Mouse (Mus musculus) lung, embryonic 14.5 days (tissue): Measurements from ENCODE around the gene Dnajc8. TPM values are rescaled to one million over a fixed set of nuclear protein-coding genes. Genes with fewer than 3 reads are reported as not detected.

Experiments
- ATAC-seq: fragments of 200-750 bp; cut with Nextera tagmentation; 2 replicates; pipeline ENCODE4 v1.8.0; 2017; ENCODE audit warnings: mild to moderate bottlenecking, moderate TSS enrichment, moderate library complexity; ENCODE audit not compliant: insufficient read depth
- DNase-seq: peaks from one replicate; pipeline ENCODE4 v3.0.0-alpha.2; 2015
- H3K27ac ChIP-seq: fragments of 300-500 bp; sonication (generic); 2 replicates; pipeline ENCODE4 v1.5.1; 2014; ENCODE audit warnings: low read depth, mild to moderate bottlenecking, moderate library complexity
- H3K27me3 ChIP-seq: fragments of 300-500 bp; sonication (generic); 2 replicates; pipeline ENCODE4 v1.6.1; 2014; ENCODE audit warnings: low read length, control low read depth; ENCODE audit not compliant: insufficient read depth
- H3K36me3 ChIP-seq: fragments of 300-500 bp; sonication (generic); 2 replicates; pipeline ENCODE4 v1.6.1; 2014; ENCODE audit warnings: control low read depth; ENCODE audit not compliant: insufficient read depth
- H3K4me1 ChIP-seq: fragments of 300-500 bp; sonication (generic); 2 replicates; pipeline ENCODE4 v1.6.1; 2014; ENCODE audit warnings: antibody characterized with exemption, control low read depth; ENCODE audit not compliant: insufficient read depth
- H3K4me2 ChIP-seq: fragments of 300-500 bp; sonication (generic); 2 replicates; pipeline ENCODE4 v1.6.1; 2014; ENCODE audit warnings: mild to moderate bottlenecking
- H3K4me3 ChIP-seq: fragments of 300-500 bp; sonication (generic); 2 replicates; pipeline ENCODE4 v1.5.1; 2014; ENCODE audit warnings: low read depth, low read length
- H3K9ac ChIP-seq: fragments of 300-500 bp; sonication (generic); 2 replicates; pipeline ENCODE4 v1.6.1; 2014
- H3K9me3 ChIP-seq: fragments of 300-500 bp; sonication (generic); 2 replicates; pipeline ENCODE4 v1.6.1; 2016; ENCODE audit warnings: low read depth, low read length, control low read depth
- CTCF ChIP-seq: IDR thresholded peaks from 2 replicates; pipeline ENCODE4 v1.5.1; 2016; ENCODE audit warnings: antibody characterized with exemption, low read depth
- WGBS: fragments of 180-500 bp; shearing (Covaris S2); extraction: QIAGEN DNeasy Blood & Tissue Kit; methylation state at CpG from one replicate; pipeline ENCODE4 v1.1.7; 2014; 5-methylcytosine and 5-hydroxymethylcytosine counted together
- polyA plus RNA-seq: library from polyadenylated mRNA; unstranded; fragments of >200 nt; fragmentation: Nextera tagmentation; extraction: Ambion mirVana; gene quantifications from 2 replicates; pipeline ENCODE4 v1.2.1, GENCODE M21; 2014

Dnajc8 gene
- polyA plus RNA-seq, 1 experiment from 2014 or later, result 191 TPM

DNA sequence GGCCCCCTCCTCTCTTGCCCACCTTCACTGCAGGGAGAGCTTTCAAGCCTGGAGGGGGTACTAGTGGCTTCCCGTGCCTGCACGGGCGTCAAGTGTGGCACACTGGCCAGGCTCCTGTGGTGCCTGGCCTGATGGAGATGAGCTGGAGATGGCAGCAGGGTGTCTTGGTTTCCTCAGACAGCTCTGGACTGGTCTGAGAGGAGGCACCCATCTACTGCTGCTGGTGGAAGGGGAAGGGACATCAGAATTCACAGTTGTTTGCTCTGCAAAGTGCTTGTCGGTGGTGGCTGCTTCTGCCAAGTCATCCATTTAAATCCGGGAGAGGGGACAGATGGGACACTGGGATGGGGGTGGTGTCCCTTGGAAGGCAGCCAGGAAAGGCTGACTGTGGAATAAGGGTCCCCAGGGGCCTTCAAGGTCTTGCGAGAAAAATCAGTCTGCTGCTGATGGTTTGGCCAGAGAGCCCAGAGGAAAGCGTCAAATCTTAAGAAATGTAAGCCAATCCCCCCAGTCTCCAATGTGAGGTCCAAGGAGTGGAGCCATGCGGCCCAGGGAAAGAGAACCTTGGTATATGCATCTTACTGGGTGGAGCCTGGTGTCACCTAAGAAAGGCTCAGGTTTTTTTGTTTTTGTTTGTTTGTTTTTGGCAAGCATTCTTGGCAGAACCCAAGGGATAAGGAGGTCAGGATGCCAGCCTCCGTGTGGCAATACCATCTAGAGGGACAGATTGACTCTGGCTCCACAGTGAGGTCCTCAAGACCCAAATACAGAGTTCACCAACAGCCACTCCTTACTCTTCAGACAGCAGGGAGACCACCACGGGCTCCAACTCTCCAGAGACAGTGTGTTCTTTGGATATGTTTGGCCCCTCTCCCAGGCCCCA is 42.9 kb upstream of the Dnajc8 start:
- TF ChIP-seq CTCF, result no peak
- H3K27ac ChIP-seq, result no peak overlapping the region
- H3K9ac ChIP-seq, result no peak overlapping the region
- H3K9me3 ChIP-seq, result no peaks in the 10 kb centered on the region
- H3K36me3 ChIP-seq, result peaks cover 36% of the 10 kb centered on the region
- no peaks in the 10 kb centered on the region for H3K27me3 ChIP-seq
- no peaks in the 10 kb centered on the region for H3K4me1 ChIP-seq
- H3K4me3 ChIP-seq, result no peak overlapping the region
- DNase-seq (peak; percentile 67), ATAC-seq (peak; percentile 28; the same call in 1 of the 2 replicates)
- H3K4me2 ChIP-seq, result no peak overlapping the region
- 53% methylated on average over 10 of the region's 10 CpGs for WGBS

DNA sequence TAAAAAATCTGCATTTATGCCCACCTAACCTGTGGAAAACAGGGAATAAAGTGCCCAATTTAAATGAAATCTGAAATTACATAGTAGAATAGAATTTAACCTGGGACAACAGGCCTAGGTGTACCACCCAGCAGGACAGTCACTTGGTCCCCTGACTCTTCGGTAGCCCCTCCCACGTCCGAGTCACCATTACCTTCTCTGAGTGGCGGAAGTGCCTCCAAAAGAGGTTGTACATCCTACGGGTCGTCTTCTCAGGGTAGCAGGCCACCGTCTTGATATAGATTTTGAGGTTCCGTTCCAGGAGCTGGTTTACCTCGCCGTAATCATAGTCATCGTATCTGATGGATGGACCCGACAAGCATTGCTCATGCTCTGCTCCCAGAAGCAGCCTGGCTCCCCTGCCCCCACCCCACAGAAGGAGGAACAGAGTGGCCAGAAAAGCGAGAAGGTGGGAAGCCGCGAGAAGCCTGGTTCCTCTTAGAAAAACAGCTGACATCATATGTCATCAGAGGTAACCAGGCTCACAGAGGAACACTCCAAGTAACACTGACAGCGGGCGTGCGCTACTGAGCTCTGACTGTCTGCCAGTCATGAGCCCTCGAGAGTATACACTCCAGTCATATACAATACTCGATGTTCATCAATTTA is 41.0 kb upstream of the Dnajc8 start:
- no peak for TF ChIP-seq CTCF
- ATAC-seq (no peak), DNase-seq (no peak)
- Histone ChIP-seq H3K27me3 (no peaks in the 10 kb centered on the region), H3K4me2 (no peak overlapping the region), H3K4me1 (no peaks in the 10 kb centered on the region), H3K4me3 (no peak overlapping the region), H3K36me3 (peaks cover 56% of the 10 kb centered on the region), H3K9ac (no peak overlapping the region), H3K9me3 (no peaks in the 10 kb centered on the region), H3K27ac (no peak overlapping the region)
- 81% methylated on average over 20 of the region's 20 CpGs for WGBS

DNA sequence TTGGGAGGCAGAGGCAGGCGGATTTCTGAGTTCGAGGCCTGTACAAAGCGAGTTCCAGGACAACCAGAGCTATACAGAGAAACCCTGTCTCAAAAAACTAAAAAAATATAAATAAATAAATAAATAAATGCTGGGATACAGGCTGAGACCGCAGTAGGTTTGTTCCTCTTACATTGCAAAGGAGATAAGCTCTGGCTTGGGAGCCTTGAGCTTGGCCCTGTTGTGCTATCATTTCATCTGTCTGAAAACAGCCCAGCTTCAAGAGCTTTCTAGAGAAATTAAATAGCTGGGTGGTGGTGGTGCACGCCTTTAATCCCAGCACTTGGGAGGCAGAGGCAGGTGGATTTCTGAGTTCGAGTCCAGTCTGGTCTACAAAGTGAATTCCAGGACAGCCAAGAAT is 33.7 kb upstream of the Dnajc8 start:
- H3K9me3 ChIP-seq, result no peaks in the 10 kb centered on the region
- DNase-seq, result no peak
- TF ChIP-seq CTCF, result no peak
- no peak for ATAC-seq
- H3K4me2 ChIP-seq, result no peak overlapping the region
- no peak overlapping the region for H3K9ac ChIP-seq
- WGBS, result 93% methylated on average over 6 of the region's 6 CpGs
- no peak overlapping the region for H3K4me3 ChIP-seq
- H3K36me3 ChIP-seq, result peaks cover 29% of the 10 kb centered on the region
- H3K27ac ChIP-seq, result no peak overlapping the region
- no peaks in the 10 kb centered on the region for H3K4me1 ChIP-seq
- no peaks in the 10 kb centered on the region for H3K27me3 ChIP-seq

DNA sequence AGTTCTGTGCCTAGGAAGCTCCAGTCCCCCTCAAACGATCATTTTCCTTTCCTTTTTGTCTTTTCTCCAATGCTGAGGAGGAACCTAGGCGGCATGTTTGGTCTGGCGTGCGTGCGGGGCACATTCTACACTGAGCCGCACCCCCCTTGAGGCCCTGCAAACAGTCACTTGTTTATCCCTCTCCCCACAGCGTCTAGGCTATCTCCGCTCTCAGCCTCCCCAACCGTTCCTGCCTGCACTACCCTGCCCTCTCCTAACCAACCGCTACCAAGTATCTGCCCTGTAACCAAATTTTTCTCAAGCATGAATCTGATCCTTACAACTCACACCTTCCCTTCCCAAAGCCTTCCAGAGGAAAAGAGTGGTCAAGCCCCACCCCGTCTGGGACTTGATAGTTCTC is 32.0 kb upstream of the Dnajc8 start:
- peaks cover 12% of the 10 kb centered on the region for H3K36me3 ChIP-seq
- no peaks in the 10 kb centered on the region for H3K27me3 ChIP-seq
- WGBS, result 72% methylated on average over 11 of the region's 11 CpGs
- H3K4me3 ChIP-seq, result no peak overlapping the region
- no peaks in the 10 kb centered on the region for H3K9me3 ChIP-seq
- no peaks in the 10 kb centered on the region; the same call in 1 of the 2 replicates for H3K4me1 ChIP-seq
- no peak overlapping the region for H3K4me2 ChIP-seq
- no peak for TF ChIP-seq CTCF
- ATAC-seq, result no peak
- H3K27ac ChIP-seq, result no peak overlapping the region
- H3K9ac ChIP-seq, result no peak overlapping the region
- DNase-seq, result no peak

GRCm38 (mm10) chr4:132505034-132505738 is 30.2 kb upstream of the Dnajc8 start:
- 57% methylated on average over 6 of the region's 6 CpGs for WGBS
- DNase-seq (no peak), ATAC-seq (no peak)

DNA sequence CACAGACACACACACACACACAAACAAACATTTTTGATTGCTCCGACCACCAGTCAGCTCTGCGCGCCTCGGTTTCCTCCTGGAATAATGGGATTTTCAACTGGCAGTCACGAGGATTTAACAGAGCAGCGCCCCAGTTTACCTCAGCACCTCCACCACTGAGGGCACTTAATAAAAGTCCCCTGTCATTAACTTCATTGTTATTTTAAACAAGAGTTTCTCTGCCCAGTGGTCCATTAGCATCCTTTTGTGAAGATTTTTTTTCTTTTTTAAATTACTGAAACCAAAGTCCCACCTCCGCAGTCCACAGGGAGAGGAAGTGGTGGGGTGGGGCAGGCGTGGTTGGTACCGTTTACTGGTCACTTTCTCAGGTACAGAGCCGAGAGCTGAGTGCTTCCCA is 29.6 kb upstream of the Dnajc8 start:
- peaks cover 5% of the 10 kb centered on the region for H3K4me1 ChIP-seq
- DNase-seq (no peak), ATAC-seq (no peak)
- no peak overlapping the region for H3K4me2 ChIP-seq
- no peak overlapping the region for H3K9ac ChIP-seq
- no peaks in the 10 kb centered on the region for H3K36me3 ChIP-seq
- H3K27ac ChIP-seq, result no peak overlapping the region
- H3K27me3 ChIP-seq, result no peaks in the 10 kb centered on the region
- TF ChIP-seq CTCF, result no peak
- no peak overlapping the region for H3K4me3 ChIP-seq
- WGBS, result 64% methylated on average over 10 of the region's 10 CpGs
- no peaks in the 10 kb centered on the region for H3K9me3 ChIP-seq

More at GRCm38 (mm10) chr4:132505034-132505738, 30.2 kb upstream of the Dnajc8 start:
- H3K9ac ChIP-seq, result no peak overlapping the region
- H3K36me3 ChIP-seq, result no peaks in the 10 kb centered on the region
- no peak overlapping the region for H3K27ac ChIP-seq
- H3K9me3 ChIP-seq, result no peaks in the 10 kb centered on the region
- peaks cover 5% of the 10 kb centered on the region for H3K4me1 ChIP-seq
- no peak overlapping the region for H3K4me2 ChIP-seq
- no peak for TF ChIP-seq CTCF
- H3K27me3 ChIP-seq, result no peaks in the 10 kb centered on the region
- no peak overlapping the region for H3K4me3 ChIP-seq

DNA sequence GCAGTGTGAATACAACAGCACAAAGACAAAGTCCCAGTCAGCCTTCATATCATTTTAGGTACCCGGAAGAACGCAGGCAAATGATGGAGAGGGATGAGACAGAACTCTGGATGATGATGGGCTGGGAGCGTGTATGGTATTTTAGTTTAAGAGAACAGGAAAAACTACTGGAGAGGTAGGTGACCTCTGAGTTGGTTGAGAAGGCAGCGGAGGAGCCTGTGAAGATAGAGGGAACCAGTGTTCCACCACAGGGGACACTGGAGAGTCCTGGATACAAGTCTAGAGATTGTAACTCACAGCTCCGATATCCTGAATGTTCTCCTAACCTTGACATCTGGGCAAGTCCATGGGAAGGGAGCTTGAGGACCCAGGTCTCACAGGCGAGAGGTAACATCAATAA is 29.1 kb upstream of the Dnajc8 start:
- WGBS, result 75% methylated on average over 6 of the region's 6 CpGs
- DNase-seq (no peak), ATAC-seq (no peak)
- no peak for TF ChIP-seq CTCF
- no peaks in the 10 kb centered on the region for H3K36me3 ChIP-seq
- H3K9me3 ChIP-seq, result no peaks in the 10 kb centered on the region
- H3K4me1 ChIP-seq, result peaks cover 5% of the 10 kb centered on the region
- H3K27me3 ChIP-seq, result no peaks in the 10 kb centered on the region
- no peak overlapping the region for H3K27ac ChIP-seq
- H3K4me3 ChIP-seq, result no peak overlapping the region
- no peak overlapping the region for H3K9ac ChIP-seq
- H3K4me2 ChIP-seq, result no peak overlapping the region
